Mouse (Mus musculus): ENCODE results near the gene Eif4g3. TPM values are rescaled to one million over a fixed set of nuclear protein-coding genes. Genes with fewer than 3 reads are reported as not detected.

Eif4g3 gene
- polyA plus RNA-seq, 1 experiment, result 72.1 TPM

DNA sequence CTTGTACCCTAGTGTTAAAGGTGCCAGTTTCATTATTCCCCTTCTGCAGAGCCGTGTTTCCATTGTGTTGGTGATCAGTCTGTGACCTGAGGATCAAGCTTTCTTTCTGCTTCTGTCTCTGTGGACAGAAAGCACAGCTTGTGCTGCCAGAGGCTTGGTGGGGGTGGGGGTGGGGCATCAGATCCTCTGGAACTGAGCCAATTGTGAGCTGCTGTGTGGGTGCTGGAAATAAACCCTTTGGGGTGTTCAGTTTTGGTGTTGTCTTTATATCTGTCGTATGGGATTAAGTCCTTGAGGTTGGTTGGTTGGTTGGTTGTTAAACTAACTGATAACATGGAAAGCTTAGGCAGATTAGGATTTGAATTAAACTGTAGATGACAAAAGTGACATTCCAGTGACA, 171.0 kb downstream of the Eif4g3 start:
- H3K36me3 ChIP-seq (ENCODE audit: control insufficient read depth, insufficient read depth, low read length), result peaks cover 37% of the 10 kb centered on the region
- WGBS, result 89% methylated on average over 2 of the region's 2 CpGs
- TF ChIP-seq CTCF (IDR thresholded peaks at IDR 0.05; ENCODE audit: borderline replicate concordance, control insufficient read depth, extremely low read depth, insufficient read depth, low read length, poor library complexity) (no peak), POLR2A (IDR thresholded peaks at IDR 0.05; ENCODE audit: control insufficient read depth, extremely low read depth, insufficient read depth, low read length, poor library complexity) (no peak)
- DNase-seq, result no peak
- no peak overlapping the region for H3K27ac ChIP-seq (ENCODE audit: control insufficient read depth, insufficient read depth, low read length)
- no peaks in the 10 kb centered on the region for H3K27me3 ChIP-seq (ENCODE audit: control insufficient read depth, insufficient read depth, low read length)
- H3K4me3 ChIP-seq (ENCODE audit: control insufficient read depth, insufficient read depth, low read length), result no peak overlapping the region
- no peaks in the 10 kb centered on the region for H3K4me1 ChIP-seq (replicated peaks; ENCODE audit: control insufficient read depth, insufficient read depth, low read length)

DNA sequence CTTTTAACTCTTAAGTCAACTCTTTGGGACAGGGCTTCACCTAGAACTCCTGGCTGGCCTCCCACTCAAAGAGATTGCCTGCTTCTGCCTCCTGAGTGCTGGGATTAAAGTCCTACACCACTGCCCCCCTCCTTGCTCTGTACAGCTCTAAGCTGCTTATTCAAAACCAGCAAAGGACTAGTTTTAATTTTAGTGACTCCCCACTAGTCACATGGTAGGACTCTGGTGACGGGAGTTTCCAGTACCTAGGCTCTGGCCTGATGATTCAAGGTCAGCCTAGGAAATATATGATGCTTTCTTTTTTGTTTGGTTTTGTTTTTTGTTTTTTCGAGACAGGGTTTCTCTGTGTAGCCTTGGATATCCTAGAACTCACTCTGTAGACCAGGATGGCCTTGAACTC, 172.0 kb downstream of the Eif4g3 start:
- TF ChIP-seq CTCF (IDR thresholded peaks at IDR 0.05; ENCODE audit: borderline replicate concordance, control insufficient read depth, extremely low read depth, insufficient read depth, low read length, poor library complexity), result no peak
- no peak for TF ChIP-seq POLR2A (IDR thresholded peaks at IDR 0.05; ENCODE audit: control insufficient read depth, extremely low read depth, insufficient read depth, low read length, poor library complexity)
- Histone ChIP-seq H3K27me3 (ENCODE audit: control insufficient read depth, insufficient read depth, low read length) (no peaks in the 10 kb centered on the region), H3K36me3 (ENCODE audit: control insufficient read depth, insufficient read depth, low read length) (peaks cover 36% of the 10 kb centered on the region), H3K4me3 (ENCODE audit: control insufficient read depth, insufficient read depth, low read length) (no peak overlapping the region), H3K4me1 (replicated peaks; ENCODE audit: control insufficient read depth, insufficient read depth, low read length) (no peaks in the 10 kb centered on the region), H3K27ac (ENCODE audit: control insufficient read depth, insufficient read depth, low read length) (no peak overlapping the region)
- no peak for DNase-seq
- WGBS, result 98% methylated on average over 2 of the region's 2 CpGs

DNA sequence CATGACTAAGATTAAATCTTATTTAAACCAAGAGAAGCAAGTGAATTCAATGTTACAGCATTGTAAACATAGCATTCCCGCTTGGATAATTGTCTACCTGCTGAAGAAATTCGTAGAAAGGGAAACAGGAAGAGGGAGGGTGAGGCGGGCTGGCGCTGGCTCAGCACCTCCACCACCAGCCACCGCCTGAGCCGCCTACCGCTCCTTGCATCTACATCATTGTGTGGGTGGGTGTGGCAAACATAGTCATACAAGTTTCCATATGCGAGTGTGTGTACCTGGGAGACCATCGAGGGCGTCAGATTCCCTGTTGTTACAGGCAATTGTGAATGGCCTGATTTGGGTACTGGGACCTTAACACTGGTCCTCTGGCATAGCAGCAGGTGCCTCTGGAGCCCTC, 173.7 kb downstream of the Eif4g3 start:
- Histone ChIP-seq H3K36me3 (ENCODE audit: control insufficient read depth, insufficient read depth, low read length) (peaks cover 40% of the 10 kb centered on the region), H3K27ac (ENCODE audit: control insufficient read depth, insufficient read depth, low read length) (no peak overlapping the region), H3K4me1 (replicated peaks; ENCODE audit: control insufficient read depth, insufficient read depth, low read length) (no peaks in the 10 kb centered on the region), H3K27me3 (ENCODE audit: control insufficient read depth, insufficient read depth, low read length) (no peaks in the 10 kb centered on the region), H3K4me3 (ENCODE audit: control insufficient read depth, insufficient read depth, low read length) (no peak overlapping the region)
- TF ChIP-seq CTCF (IDR thresholded peaks at IDR 0.05; ENCODE audit: borderline replicate concordance, control insufficient read depth, extremely low read depth, insufficient read depth, low read length, poor library complexity) (no peak), POLR2A (IDR thresholded peaks at IDR 0.05; ENCODE audit: control insufficient read depth, extremely low read depth, insufficient read depth, low read length, poor library complexity) (no peak)
- no peak for DNase-seq
- 95% methylated on average over 10 of the region's 10 CpGs for WGBS

- 99% methylated on average over 3 of the region's 3 CpGs for WGBS
- Histone ChIP-seq H3K36me3 (ENCODE audit: control insufficient read depth, insufficient read depth, low read length) (peaks cover 49% of the 10 kb centered on the region), H3K4me3 (ENCODE audit: control insufficient read depth, insufficient read depth, low read length) (no peak overlapping the region), H3K27ac (ENCODE audit: control insufficient read depth, insufficient read depth, low read length) (no peak overlapping the region), H3K4me1 (replicated peaks; ENCODE audit: control insufficient read depth, insufficient read depth, low read length) (no peaks in the 10 kb centered on the region), H3K27me3 (ENCODE audit: control insufficient read depth, insufficient read depth, low read length) (no peaks in the 10 kb centered on the region)
- no peak for DNase-seq
- no peak for TF ChIP-seq CTCF (IDR thresholded peaks at IDR 0.05; ENCODE audit: borderline replicate concordance, control insufficient read depth, extremely low read depth, insufficient read depth, low read length, poor library complexity)
- no peak for TF ChIP-seq POLR2A (IDR thresholded peaks at IDR 0.05; ENCODE audit: control insufficient read depth, extremely low read depth, insufficient read depth, low read length, poor library complexity)
Measured at GRCm38 (mm10) chr4:138168162-138168561, 175.3 kb downstream of the Eif4g3 start.

DNA sequence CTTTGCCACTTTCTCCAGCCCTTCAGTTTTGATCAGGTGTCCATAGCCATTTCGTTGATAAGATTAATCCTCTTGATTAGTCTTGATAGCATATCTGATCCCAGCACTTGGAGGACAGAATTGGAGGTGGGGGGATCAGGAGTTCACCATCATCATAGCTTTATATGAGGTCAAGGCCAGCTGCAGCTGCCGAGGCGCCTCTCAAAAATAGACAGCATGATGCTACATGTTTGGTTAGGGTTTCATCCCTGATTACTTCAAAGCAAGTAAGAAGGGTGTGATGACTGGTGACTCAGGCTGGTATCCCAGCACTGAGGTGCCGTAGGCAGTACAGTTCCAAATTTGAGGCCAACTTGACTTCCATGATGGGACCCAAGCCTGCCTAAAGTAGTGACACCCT, 176.6 kb downstream of the Eif4g3 start:
- H3K4me3 ChIP-seq (ENCODE audit: control insufficient read depth, insufficient read depth, low read length), result no peak overlapping the region
- 94% methylated on average over 4 of the region's 4 CpGs for WGBS
- H3K36me3 ChIP-seq (ENCODE audit: control insufficient read depth, insufficient read depth, low read length), result peaks cover 47% of the 10 kb centered on the region
- no peak for DNase-seq
- H3K4me1 ChIP-seq (replicated peaks; ENCODE audit: control insufficient read depth, insufficient read depth, low read length), result no peaks in the 10 kb centered on the region
- H3K27me3 ChIP-seq (ENCODE audit: control insufficient read depth, insufficient read depth, low read length), result no peaks in the 10 kb centered on the region
- no peak for TF ChIP-seq POLR2A (IDR thresholded peaks at IDR 0.05; ENCODE audit: control insufficient read depth, extremely low read depth, insufficient read depth, low read length, poor library complexity)
- TF ChIP-seq CTCF (IDR thresholded peaks at IDR 0.05; ENCODE audit: borderline replicate concordance, control insufficient read depth, extremely low read depth, insufficient read depth, low read length, poor library complexity), result no peak
- no peak overlapping the region for H3K27ac ChIP-seq (ENCODE audit: control insufficient read depth, insufficient read depth, low read length)

- DNase-seq, result no peak
- Histone ChIP-seq H3K36me3 (ENCODE audit: control insufficient read depth, insufficient read depth, low read length) (peaks cover 57% of the 10 kb centered on the region), H3K4me1 (replicated peaks; ENCODE audit: control insufficient read depth, insufficient read depth, low read length) (no peaks in the 10 kb centered on the region), H3K27me3 (ENCODE audit: control insufficient read depth, insufficient read depth, low read length) (no peaks in the 10 kb centered on the region), H3K27ac (ENCODE audit: control insufficient read depth, insufficient read depth, low read length) (no peak overlapping the region), H3K4me3 (ENCODE audit: control insufficient read depth, insufficient read depth, low read length) (no peak overlapping the region)
- TF ChIP-seq POLR2A (IDR thresholded peaks at IDR 0.05; ENCODE audit: control insufficient read depth, extremely low read depth, insufficient read depth, low read length, poor library complexity), result no peak
- TF ChIP-seq CTCF (IDR thresholded peaks at IDR 0.05; ENCODE audit: borderline replicate concordance, control insufficient read depth, extremely low read depth, insufficient read depth, low read length, poor library complexity), result no peak
- WGBS, result 64% methylated on average over 4 of the region's 4 CpGs
Measured at GRCm38 (mm10) chr4:138172686-138173085, 179.9 kb downstream of the Eif4g3 start.

DNA sequence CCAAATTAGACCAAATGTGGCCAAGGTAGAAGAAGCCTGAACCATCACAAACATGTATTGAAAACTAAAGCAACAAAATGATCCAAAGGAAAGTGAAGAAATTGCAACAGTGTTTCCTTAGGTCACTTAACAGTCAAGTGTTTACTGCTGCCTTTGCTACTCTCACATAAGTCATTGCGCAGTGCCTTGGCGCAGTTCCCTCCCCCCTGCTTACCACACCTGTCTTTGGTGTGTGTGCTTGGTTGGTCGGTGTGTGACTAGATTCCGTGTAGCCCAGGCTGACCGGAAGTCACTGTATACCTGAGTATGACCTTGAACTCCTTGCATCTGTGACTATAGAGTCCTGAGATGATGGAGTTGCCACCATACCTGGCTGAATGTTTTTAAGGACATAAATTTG, 186.6 kb downstream of the Eif4g3 start:
- no peaks in the 10 kb centered on the region for H3K27me3 ChIP-seq (ENCODE audit: control insufficient read depth, insufficient read depth, low read length)
- no peaks in the 10 kb centered on the region for H3K4me1 ChIP-seq (replicated peaks; ENCODE audit: control insufficient read depth, insufficient read depth, low read length)
- peaks cover 72% of the 10 kb centered on the region for H3K36me3 ChIP-seq (ENCODE audit: control insufficient read depth, insufficient read depth, low read length)
- 96% methylated on average over 5 of the region's 5 CpGs for WGBS
- H3K27ac ChIP-seq (ENCODE audit: control insufficient read depth, insufficient read depth, low read length), result no peak overlapping the region
- TF ChIP-seq CTCF (IDR thresholded peaks at IDR 0.05; ENCODE audit: borderline replicate concordance, control insufficient read depth, extremely low read depth, insufficient read depth, low read length, poor library complexity), result no peak
- no peak for TF ChIP-seq POLR2A (IDR thresholded peaks at IDR 0.05; ENCODE audit: control insufficient read depth, extremely low read depth, insufficient read depth, low read length, poor library complexity)
- no peak overlapping the region for H3K4me3 ChIP-seq (ENCODE audit: control insufficient read depth, insufficient read depth, low read length)
- no peak for DNase-seq

Measured in thymus, adult 2 months (tissue).